Mouse (Mus musculus): ENCODE results near the gene Aurkb. TPM values are rescaled to one million over a fixed set of nuclear protein-coding genes. Genes with fewer than 3 reads are reported as not detected.

Aurkb gene
- total RNA-seq, 2 experiments from 2014 or later = 1.0 to 1.1 TPM

- no peak for DNase-seq
These were observed 19.0 kb downstream of the Aurkb start for GRCm38 (mm10) chr11:69064259-69065133.

GRCm38 (mm10) chr11:69065394-69065925 lies 20.0 kb downstream of the Aurkb start:
- DNase-seq = no peak

GRCm38 (mm10) chr11:69066163-69066861 lies 20.9 kb downstream of the Aurkb start:
- peak in 1 of 2 experiments; percentile 56 for DNase-seq

GRCm38 (mm10) chr11:69066956-69067355 lies 21.5 kb downstream of the Aurkb start:
- DNase-seq = peak; percentile 85 to 88

- no peak for DNase-seq
These were observed 22.2 kb downstream of the Aurkb start for GRCm38 (mm10) chr11:69067601-69068000.

GRCm38 (mm10) chr11:69070093-69070492 lies 24.6 kb downstream of the Aurkb start:
- no peak for DNase-seq

- DNase-seq = peak; percentile 92 to 94
These were observed 25.3 kb downstream of the Aurkb start, which contains the start of gene Tmem107 for GRCm38 (mm10) chr11:69070590-69071222. TSS of gene Tmem107 (plus strand) at chr11:69070806.

- DNase-seq = no peak
These were observed 25.8 kb downstream of the Aurkb start for GRCm38 (mm10) chr11:69071262-69071661.

- no peak for DNase-seq
These were observed 26.8 kb downstream of the Aurkb start for GRCm38 (mm10) chr11:69072234-69072633.

GRCm38 (mm10) chr11:69072666-69073064 lies 27.2 kb downstream of the Aurkb start:
- no peak for DNase-seq

- DNase-seq = peak; percentile 69 to 79
These were observed 27.8 kb downstream of the Aurkb start for GRCm38 (mm10) chr11:69073065-69073888.

GRCm38 (mm10) chr11:69073951-69074775 lies 28.7 kb downstream of the Aurkb start:
- no peak for DNase-seq

- no peak for DNase-seq
These were observed 29.3 kb downstream of the Aurkb start for GRCm38 (mm10) chr11:69074776-69075069.

GRCm38 (mm10) chr11:69075764-69076479 lies 30.5 kb downstream of the Aurkb start:
- no peak for DNase-seq

- no peak for DNase-seq
These were observed 31.1 kb downstream of the Aurkb start for GRCm38 (mm10) chr11:69076572-69076971.

GRCm38 (mm10) chr11:69077316-69077715 lies 31.9 kb downstream of the Aurkb start:
- DNase-seq = no peak

- DNase-seq = no peak
These were observed 32.6 kb downstream of the Aurkb start for GRCm38 (mm10) chr11:69078041-69078440.

GRCm38 (mm10) chr11:69078805-69079438 lies 33.5 kb downstream of the Aurkb start:
- DNase-seq = no peak

- no peak for DNase-seq
These were observed 34.8 kb downstream of the Aurkb start for GRCm38 (mm10) chr11:69080102-69080854.

Measured in layer of hippocampus, postnatal 36 days (tissue).